Mouse (Mus musculus) hindbrain, embryonic 15.5 days (tissue): Measurements from ENCODE around the gene Hepacam. TPM values are rescaled to one million over a fixed set of nuclear protein-coding genes. Genes with fewer than 3 reads are reported as not detected.

ENCODE experiments used
- ATAC-seq: fragments of 200-750 bp; cut with Nextera tagmentation; 2 replicates; pipeline ENCODE4 v1.8.0; 2017; ENCODE audit warnings: low read depth, moderate number of reproducible peaks, moderate TSS enrichment; ENCODE audit not compliant: low FRiP score
- H3K27ac ChIP-seq: fragments of 300-500 bp; sonication (generic); replicated peaks from 2 replicates; pipeline ENCODE4 v1.5.1; 2015; ENCODE audit warnings: mild to moderate bottlenecking, inconsistent platforms
- H3K27me3 ChIP-seq: fragments of 300-500 bp; sonication (generic); 2 replicates; pipeline ENCODE4 v1.6.1; 2015; ENCODE audit warnings: control low read depth, inconsistent platforms
- H3K36me3 ChIP-seq: fragments of 300-500 bp; sonication (generic); 2 replicates; pipeline ENCODE4 v1.6.1; 2015; ENCODE audit warnings: control low read depth, inconsistent platforms
- H3K4me1 ChIP-seq: fragments of 300-500 bp; sonication (generic); replicated peaks from 2 replicates; pipeline ENCODE4 v1.6.1; 2015; ENCODE audit warnings: control low read depth, inconsistent platforms
- H3K4me2 ChIP-seq: fragments of 300-500 bp; sonication (generic); 2 replicates; pipeline ENCODE4 v1.6.1; 2015; ENCODE audit warnings: moderate library complexity, mild to moderate bottlenecking, inconsistent platforms
- H3K4me3 ChIP-seq: fragments of 300-500 bp; sonication (generic); 2 replicates; pipeline ENCODE4 v1.5.1; 2015; ENCODE audit warnings: mild to moderate bottlenecking, inconsistent platforms
- H3K9ac ChIP-seq: fragments of 300-500 bp; sonication (generic); 2 replicates; pipeline ENCODE4 v1.6.1; 2015; ENCODE audit warnings: inconsistent platforms
- H3K9me3 ChIP-seq: fragments of 300-500 bp; sonication (generic); 2 replicates; pipeline ENCODE4 v1.6.1; 2016; ENCODE audit warnings: control low read depth, inconsistent platforms
- WGBS: fragments of 180-500 bp; shearing (Covaris S2); methylation state at CpG from one replicate; pipeline ENCODE4 v1.1.7; 2015; 5-methylcytosine and 5-hydroxymethylcytosine counted together
- polyA plus RNA-seq: library from polyadenylated mRNA; unstranded; fragments of >200 nt; fragmentation: Nextera tagmentation; extraction: Ambion mirVana; gene quantifications from 2 replicates; pipeline ENCODE4 v1.2.1, GENCODE M21; 2015

Hepacam gene
- polyA plus RNA-seq, 1 experiment from 2014 or later: 28.7 TPM

GRCm38 (mm10) chr9:37362084-37362483, 5.1 kb upstream of the Hepacam start:
- no peaks in the 10 kb centered on the region for H3K36me3 ChIP-seq
- H3K27ac ChIP-seq: no peak overlapping the region
- no peaks in the 10 kb centered on the region for H3K27me3 ChIP-seq
- no peak overlapping the region for H3K4me2 ChIP-seq
- H3K4me3 ChIP-seq: no peak overlapping the region
- no peak overlapping the region for H3K9ac ChIP-seq
- peaks cover 4% of the 10 kb centered on the region; the same call in 1 of the 2 replicates for H3K4me1 ChIP-seq
- ATAC-seq: no peak
- no peaks in the 10 kb centered on the region for H3K9me3 ChIP-seq

- no peak overlapping the region for H3K4me3 ChIP-seq
- WGBS: 84% methylated on average over 1 of the region's 1 CpGs
- H3K4me2 ChIP-seq: no peak overlapping the region
- ATAC-seq: no peak
- no peaks in the 10 kb centered on the region for H3K36me3 ChIP-seq
- H3K27ac ChIP-seq: no peak overlapping the region
- peaks cover 4% of the 10 kb centered on the region; the same call in 1 of the 2 replicates for H3K4me1 ChIP-seq
- no peak overlapping the region for H3K9ac ChIP-seq
- H3K9me3 ChIP-seq: no peaks in the 10 kb centered on the region
- no peaks in the 10 kb centered on the region for H3K27me3 ChIP-seq
These were observed 4.3 kb upstream of the Hepacam start for GRCm38 (mm10) chr9:37362881-37363280.

- ATAC-seq: no peak
- no peak overlapping the region for H3K4me3 ChIP-seq
- no peaks in the 10 kb centered on the region for H3K9me3 ChIP-seq
- peaks cover 4% of the 10 kb centered on the region; the same call in 1 of the 2 replicates for H3K4me1 ChIP-seq
- H3K9ac ChIP-seq: no peak overlapping the region
- 80% methylated on average over 3 of the region's 3 CpGs for WGBS
- no peaks in the 10 kb centered on the region for H3K27me3 ChIP-seq
- H3K36me3 ChIP-seq: no peaks in the 10 kb centered on the region
- H3K27ac ChIP-seq: no peak overlapping the region
- H3K4me2 ChIP-seq: no peak overlapping the region
These were observed 3.6 kb upstream of the Hepacam start for GRCm38 (mm10) chr9:37363551-37363950.

- WGBS: 61% methylated on average over 3 of the region's 3 CpGs
- no peaks in the 10 kb centered on the region for H3K36me3 ChIP-seq
- H3K27me3 ChIP-seq: no peaks in the 10 kb centered on the region
- peaks cover 2% of the 10 kb centered on the region; the same call in 1 of the 2 replicates for H3K4me1 ChIP-seq
- H3K9ac ChIP-seq: no peak overlapping the region
- no peak overlapping the region for H3K4me2 ChIP-seq
- H3K4me3 ChIP-seq: no peak overlapping the region
- ATAC-seq: no peak
- no peak overlapping the region for H3K27ac ChIP-seq
- no peaks in the 10 kb centered on the region for H3K9me3 ChIP-seq
These were observed 2.8 kb upstream of the Hepacam start for GRCm38 (mm10) chr9:37364392-37364791.

- Histone ChIP-seq H3K4me2 (no peak overlapping the region), H3K27ac (no peak overlapping the region), H3K4me1 (no peaks in the 10 kb centered on the region; the same call in 1 of the 2 replicates), H3K9me3 (no peaks in the 10 kb centered on the region), H3K9ac (no peak overlapping the region), H3K36me3 (no peaks in the 10 kb centered on the region), H3K4me3 (no peak overlapping the region), H3K27me3 (no peaks in the 10 kb centered on the region)
- ATAC-seq: no peak
- 73% methylated on average over 5 of the region's 5 CpGs for WGBS
These were observed 1.4 kb upstream of the Hepacam start for GRCm38 (mm10) chr9:37365706-37366105.

- Histone ChIP-seq H3K36me3 (no peaks in the 10 kb centered on the region), H3K9me3 (no peaks in the 10 kb centered on the region), H3K4me3 (peak overlapping the region; percentile 26), H3K4me2 (peak overlapping the region; percentile 26), H3K27me3 (no peaks in the 10 kb centered on the region), H3K27ac (peak overlapping the region; percentile 84), H3K4me1 (no peaks in the 10 kb centered on the region; the same call in 1 of the 2 replicates), H3K9ac (no peak overlapping the region)
- ATAC-seq: no peak
- 85% methylated on average over 11 of the region's 11 CpGs for whole genome bisulfite sequencing
These were observed 1.1 kb downstream of the Hepacam start for GRCm38 (mm10) chr9:37368081-37368830.

- no peaks in the 10 kb centered on the region; the same call in 1 of the 2 replicates for H3K4me1 ChIP-seq
- no peaks in the 10 kb centered on the region for H3K27me3 ChIP-seq
- peak overlapping the region; percentile 26 for H3K4me2 ChIP-seq
- peak overlapping the region; percentile 84 for H3K27ac ChIP-seq
- ATAC-seq: no peak
- no peaks in the 10 kb centered on the region for H3K9me3 ChIP-seq
- WGBS: 85% methylated on average over 8 of the region's 8 CpGs
- H3K9ac ChIP-seq: no peak overlapping the region
- peak overlapping the region; percentile 9 for H3K4me3 ChIP-seq
- H3K36me3 ChIP-seq: no peaks in the 10 kb centered on the region
These were observed 1.7 kb downstream of the Hepacam start for GRCm38 (mm10) chr9:37368860-37369259.

- Histone ChIP-seq H3K4me2 (no peak overlapping the region), H3K27ac (no peak overlapping the region), H3K4me1 (no peaks in the 10 kb centered on the region), H3K27me3 (no peaks in the 10 kb centered on the region), H3K36me3 (no peaks in the 10 kb centered on the region), H3K9ac (no peak overlapping the region), H3K4me3 (no peak overlapping the region), H3K9me3 (no peaks in the 10 kb centered on the region)
- no peak for ATAC-seq
- WGBS: 83% methylated on average over 7 of the region's 7 CpGs
These were observed 4.2 kb downstream of the Hepacam start for GRCm38 (mm10) chr9:37371232-37371801.

- Histone ChIP-seq H3K4me3 (no peak overlapping the region), H3K4me1 (no peaks in the 10 kb centered on the region), H3K4me2 (no peak overlapping the region), H3K27me3 (no peaks in the 10 kb centered on the region), H3K27ac (no peak overlapping the region), H3K9ac (no peak overlapping the region), H3K9me3 (no peaks in the 10 kb centered on the region), H3K36me3 (no peaks in the 10 kb centered on the region)
- no peak for ATAC-seq
- WGBS: 76% methylated on average over 5 of the region's 5 CpGs
These were observed 8.6 kb downstream of the Hepacam start for GRCm38 (mm10) chr9:37375718-37376117.

GRCm38 (mm10) chr9:37383161-37383560, 16.0 kb downstream of the Hepacam start:
- Histone ChIP-seq H3K4me1 (peaks cover 8% of the 10 kb centered on the region), H3K4me3 (no peak overlapping the region), H3K9me3 (no peaks in the 10 kb centered on the region), H3K27ac (no peak overlapping the region), H3K36me3 (no peaks in the 10 kb centered on the region), H3K27me3 (0 out of 2 replicates have a peak, but pooled peaks cover 4% of the 10 kb centered on the region), H3K9ac (no peak overlapping the region), H3K4me2 (no peak overlapping the region)
- 96% methylated on average over 6 of the region's 6 CpGs for WGBS
- ATAC-seq: no peak

- H3K27ac ChIP-seq: peak overlapping the region; percentile 55
- H3K4me2 ChIP-seq: peak overlapping the region; percentile 76
- H3K4me3 ChIP-seq: peak overlapping the region; percentile 50
- 0 out of 2 replicates have a peak, but pooled peaks cover 4% of the 10 kb centered on the region for H3K27me3 ChIP-seq
- H3K36me3 ChIP-seq: no peaks in the 10 kb centered on the region
- H3K9ac ChIP-seq: peak overlapping the region; percentile 76
- WGBS: 7% methylated on average over 54 of the region's 54 CpGs
- peaks cover 8% of the 10 kb centered on the region for H3K4me1 ChIP-seq
- peak; percentile 88 for ATAC-seq
- no peaks in the 10 kb centered on the region for H3K9me3 ChIP-seq
These were observed 17.4 kb downstream of the Hepacam start for GRCm38 (mm10) chr9:37384284-37385182.

GRCm38 (mm10) chr9:37390891-37391290, 23.7 kb downstream of the Hepacam start:
- WGBS: 60% methylated on average over 2 of the region's 2 CpGs
- no peak overlapping the region for H3K4me3 ChIP-seq
- H3K9ac ChIP-seq: no peak overlapping the region
- H3K9me3 ChIP-seq: no peaks in the 10 kb centered on the region
- no peak overlapping the region for H3K27ac ChIP-seq
- no peak for ATAC-seq
- H3K4me2 ChIP-seq: no peak overlapping the region
- 0 out of 2 replicates have a peak, but pooled peaks cover 3% of the 10 kb centered on the region for H3K27me3 ChIP-seq
- no peaks in the 10 kb centered on the region for H3K36me3 ChIP-seq
- no peaks in the 10 kb centered on the region for H3K4me1 ChIP-seq
